Mouse (Mus musculus): ENCODE data around the gene Stat4.

Stat4 gene

DNA sequence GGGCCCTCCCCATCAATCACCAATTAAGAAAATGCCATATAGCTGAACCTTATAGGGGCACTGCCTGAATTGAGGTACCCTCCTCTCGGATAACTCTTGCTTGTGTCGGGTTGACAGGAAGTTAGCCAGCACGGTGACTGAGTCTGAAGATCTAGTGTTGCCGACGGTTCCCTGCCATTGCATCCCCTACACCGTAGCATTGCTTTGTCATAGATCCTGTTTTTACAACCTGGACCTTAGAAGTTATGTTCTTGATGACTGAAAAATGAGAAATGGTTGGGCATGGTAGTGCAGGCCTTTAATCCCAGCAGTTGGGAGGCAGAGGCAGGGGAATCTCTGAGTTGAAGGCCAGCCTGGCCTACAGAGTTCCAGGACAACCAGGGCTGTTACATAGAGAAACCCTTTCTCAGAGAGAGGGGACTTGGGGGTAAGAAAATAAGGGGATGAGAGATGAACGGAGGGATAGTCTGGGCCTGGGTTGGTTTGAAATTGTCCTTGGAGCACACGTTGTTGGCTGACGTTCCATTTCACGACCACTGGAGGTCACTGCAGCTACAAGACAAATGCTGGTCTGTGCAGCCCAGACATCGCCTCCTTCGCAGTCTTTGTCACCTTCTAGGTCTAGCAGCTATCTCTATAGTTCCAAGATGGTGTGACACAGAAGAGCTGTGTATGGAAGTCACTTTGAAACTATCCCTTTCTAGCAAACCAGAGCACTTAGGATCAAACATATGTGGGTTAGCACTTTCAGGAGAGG lies 159.4 kb downstream of the Stat4 start:
- DNase-seq (ENCODE audit: low spot score) = peak; percentile 43

DNA sequence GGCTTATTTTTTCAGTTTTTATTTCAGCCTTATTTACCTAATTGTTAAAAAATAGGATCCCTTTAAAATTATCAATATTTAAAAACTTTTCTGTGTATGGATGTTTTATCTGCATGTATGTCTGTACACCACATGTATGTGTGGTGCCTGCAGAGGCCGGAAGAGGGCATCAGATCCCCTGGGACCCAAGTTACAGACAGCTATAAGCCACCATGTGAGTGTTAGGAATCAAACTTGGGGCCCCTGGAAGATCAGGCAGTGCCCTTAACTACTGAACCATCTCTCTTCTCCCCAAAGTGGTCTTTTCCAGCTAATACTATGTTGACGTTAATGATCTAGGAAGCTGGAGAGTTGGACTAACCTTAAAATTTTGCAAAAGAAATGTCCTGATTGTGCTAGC lies 160.5 kb downstream of the Stat4 start:
- DNase-seq (ENCODE audit: low spot score) = no peak

DNA sequence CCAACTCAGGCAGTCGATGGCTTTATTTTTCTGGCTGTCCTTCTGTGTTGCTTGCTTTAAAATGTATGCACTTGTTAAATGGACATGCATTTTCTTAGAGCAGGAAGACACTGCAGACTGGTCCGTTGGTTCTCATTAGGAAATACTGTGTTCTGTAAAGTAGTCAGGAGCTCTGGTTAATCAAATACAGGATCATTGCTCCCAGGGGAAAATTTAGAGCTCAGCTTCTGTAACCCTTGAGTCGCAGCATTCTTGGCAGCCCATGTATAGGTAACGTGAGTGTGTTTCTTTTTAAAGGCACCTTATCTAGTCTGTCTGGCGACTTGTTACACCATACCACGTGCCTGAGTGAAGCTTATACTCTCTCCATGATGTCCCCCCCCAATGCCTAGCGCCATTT lies 161.2 kb downstream of the Stat4 start:
- DNase-seq (ENCODE audit: low spot score) = no peak

DNA sequence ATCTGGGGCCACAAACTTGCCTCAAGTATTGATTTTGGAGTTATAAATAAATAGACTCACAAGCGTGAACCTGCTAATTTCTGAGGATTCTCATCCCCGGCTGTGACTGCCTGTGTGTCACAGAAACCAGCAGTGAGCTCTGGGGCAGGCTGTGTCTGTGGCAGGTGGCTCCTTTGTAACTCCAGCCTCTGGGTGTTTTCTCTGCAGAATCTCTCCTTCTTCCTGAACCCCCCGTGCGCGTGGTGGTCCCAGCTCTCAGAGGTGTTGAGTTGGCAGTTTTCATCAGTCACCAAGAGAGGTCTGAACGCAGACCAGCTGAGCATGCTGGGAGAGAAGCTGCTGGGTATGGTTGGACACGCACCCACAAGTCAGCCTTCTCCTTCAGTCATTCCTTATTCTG lies 161.7 kb downstream of the Stat4 start:
- DNase-seq (ENCODE audit: low spot score) = no peak

DNA sequence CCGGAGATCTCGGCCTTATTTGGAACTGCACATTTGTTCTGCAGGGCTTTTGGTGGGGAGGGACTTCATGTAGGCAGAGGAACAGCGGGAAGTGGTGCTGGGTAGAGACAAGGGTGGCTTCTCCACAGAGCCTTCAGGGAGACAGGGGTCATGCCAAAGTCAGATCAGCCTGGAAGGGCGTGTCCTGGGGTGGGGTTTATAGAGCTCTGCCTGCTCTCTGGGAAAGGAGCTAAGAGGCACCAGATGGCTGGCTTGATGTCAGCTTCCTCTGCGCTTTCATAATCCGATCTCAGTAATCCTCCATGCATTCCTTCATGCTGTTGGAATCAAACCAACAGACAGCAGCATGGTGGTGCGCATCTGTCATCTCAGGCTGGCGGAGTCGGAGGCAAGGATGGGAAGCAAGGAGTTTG lies 163.0 kb downstream of the Stat4 start:
- no peak for DNase-seq (ENCODE audit: low spot score)

DNA sequence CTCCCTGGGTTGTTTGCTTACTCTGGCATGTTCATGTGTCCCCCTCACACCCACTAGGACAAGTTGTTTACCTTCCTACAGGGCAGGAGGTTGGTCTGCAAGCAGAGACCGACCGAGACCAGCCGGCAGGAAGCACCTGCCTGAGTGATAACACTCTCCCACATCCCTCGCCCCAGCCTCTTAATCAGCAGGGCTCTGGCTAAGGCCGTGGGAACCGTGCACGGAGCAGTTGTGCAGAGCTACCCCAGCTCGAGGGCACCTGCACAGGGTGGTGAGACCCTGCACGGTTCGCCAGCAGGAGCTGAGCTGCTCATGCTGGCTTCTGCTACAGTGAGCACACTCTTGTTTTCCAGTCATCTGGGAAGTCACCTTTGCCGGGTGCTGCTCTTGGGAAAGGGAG lies 163.7 kb downstream of the Stat4 start:
- DNase-seq (ENCODE audit: low spot score) = no peak

DNA sequence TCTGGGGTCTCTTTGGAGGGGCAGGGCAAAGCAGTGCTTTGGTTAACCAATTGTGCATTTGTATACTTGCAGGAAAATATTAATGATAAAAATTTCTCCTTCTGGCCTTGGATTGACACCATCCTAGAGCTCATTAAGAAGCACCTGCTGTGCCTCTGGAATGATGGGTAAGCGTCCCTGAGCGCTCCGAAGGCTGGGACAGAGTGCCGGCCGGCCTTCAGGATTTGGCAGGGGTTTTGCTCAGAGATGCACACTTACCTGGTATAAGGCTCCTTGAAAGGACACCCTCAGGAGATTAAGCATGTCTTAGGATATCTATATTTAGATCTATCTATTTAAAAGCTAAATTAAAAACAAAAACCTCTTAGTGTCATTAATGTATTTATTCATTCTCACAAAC lies 164.2 kb downstream of the Stat4 start:
- no peak for DNase-seq (ENCODE audit: low spot score)

DNA sequence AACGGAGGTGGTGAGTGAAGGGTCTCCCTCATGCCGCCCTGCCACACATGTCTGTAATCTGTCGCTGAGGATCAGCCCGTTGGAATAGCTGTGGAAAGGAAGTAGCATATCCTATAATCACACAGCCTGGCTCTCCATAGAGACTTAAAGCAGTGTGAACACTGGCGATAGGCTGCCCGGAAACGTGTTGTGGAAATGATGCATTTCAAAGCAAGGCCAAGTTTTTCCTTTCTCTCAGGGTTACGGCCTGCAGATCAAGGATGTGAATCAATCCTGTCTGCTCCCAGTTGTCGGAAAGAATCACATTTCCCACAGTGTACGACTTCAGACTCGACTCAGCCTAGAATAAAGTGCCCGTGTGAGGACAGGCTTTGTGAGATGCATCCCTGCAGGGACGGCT lies 165.4 kb downstream of the Stat4 start:
- no peak for DNase-seq (ENCODE audit: low spot score)

DNA sequence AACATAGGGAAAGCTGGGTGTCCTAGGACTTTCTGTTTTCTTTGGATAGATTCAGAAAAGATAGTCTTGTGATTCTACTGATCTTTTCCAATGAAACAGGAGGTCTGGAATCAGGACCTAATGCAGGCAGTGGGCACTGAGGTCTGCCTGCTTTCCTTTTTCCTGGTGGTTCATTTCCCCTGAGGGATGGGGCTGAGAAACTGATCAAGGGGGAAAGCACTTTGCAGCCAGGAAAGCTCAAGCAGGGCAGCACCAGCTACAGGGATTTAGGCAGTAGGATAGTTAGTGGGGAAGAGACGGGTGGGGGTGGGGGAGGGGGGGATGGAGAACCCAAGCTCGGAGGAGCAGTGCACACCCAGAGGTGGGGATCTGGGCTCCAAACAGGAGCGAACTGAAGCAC lies 166.0 kb downstream of the Stat4 start:
- no peak for DNase-seq (ENCODE audit: low spot score)

DNA sequence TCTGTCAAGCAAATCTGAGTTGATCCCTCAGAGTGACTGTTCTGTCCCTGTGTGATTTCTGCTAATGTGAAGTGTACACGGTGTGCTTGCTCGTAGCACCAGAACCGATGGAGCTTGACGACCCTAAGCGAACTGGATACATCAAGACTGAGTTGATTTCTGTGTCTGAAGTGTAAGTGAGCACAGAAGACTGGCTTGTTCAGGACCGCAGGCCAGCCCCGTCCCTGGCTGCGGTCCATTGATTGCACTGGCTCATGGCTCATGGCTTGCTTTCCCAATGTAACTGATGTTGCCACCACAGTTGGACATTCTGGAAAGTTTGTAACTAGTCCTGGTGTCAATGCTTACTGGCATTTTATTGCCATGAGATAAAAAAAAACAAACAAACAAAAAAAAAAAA lies 167.9 kb downstream of the Stat4 start:
- no peak for DNase-seq (ENCODE audit: low spot score)

DNA sequence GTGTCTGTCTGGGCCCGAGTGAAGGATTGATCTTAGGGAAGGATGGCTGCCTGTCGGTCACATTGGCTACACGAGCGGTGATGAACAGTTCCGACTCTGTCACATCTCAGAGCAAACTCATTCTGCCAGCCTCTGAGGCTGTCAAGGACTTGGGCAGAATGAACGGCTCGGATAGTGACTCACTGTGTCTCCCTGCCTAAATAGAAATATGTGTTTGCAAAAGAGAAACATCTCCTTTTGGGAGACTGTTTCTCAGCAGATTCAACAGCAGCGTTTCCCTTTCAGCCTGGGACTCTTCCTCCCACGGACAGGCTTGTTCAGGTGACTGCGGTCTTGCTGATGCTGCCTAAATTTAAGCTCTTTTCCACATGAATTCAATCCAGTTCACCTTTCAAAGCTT lies 169.4 kb downstream of the Stat4 start:
- no peak for DNase-seq (ENCODE audit: low spot score)
